ENCODE assay signal across 8 mouse cellular contexts in genomic region chr9:107289211-107290076, GRCm38 (mm10). TPM values are rescaled to one million over a fixed set of nuclear protein-coding genes. Genes with fewer than 3 reads are reported as not detected.
A peak's percentile ranks its signal among the peaks of the same experiment; 100 is the strongest.
DNase-seq lines count a peak whose midpoint lies in the region; ATAC-seq and TF ChIP-seq lines count a peak whose summit lies in the region.

Mapkapk3 (minus strand) TSS chr9:107289877.

- peak within 1 kb of the TSS; percentile 79 for H3K27ac ChIP-seq in intestine, embryonic 15.5 days
- H3K27ac ChIP-seq in limb, embryonic 14.5 days (replicated peaks; ENCODE audit: low read depth, low read length) = no peak within 1 kb of the TSS
- H3K27ac ChIP-seq in midbrain, embryonic 15.5 days = no peak within 1 kb of the TSS

- H3K4me2 ChIP-seq in intestine, embryonic 15.5 days (replicated peaks) = peak within 1 kb of the TSS; percentile 86
- H3K4me2 ChIP-seq in limb, embryonic 14.5 days (replicated peaks; ENCODE audit: low read depth, low read length, severe bottlenecking) = peak within 1 kb of the TSS; percentile 97
- H3K4me2 ChIP-seq in midbrain, embryonic 15.5 days = peak within 1 kb of the TSS; percentile 53

- DNase-seq in ovary, adult 18-20 months (ENCODE audit: low spot score) = peak; percentile 88
- no peak for DNase-seq in ovary, postnatal 10 days (ENCODE audit: low spot score)
- peak; percentile 53 for DNase-seq in embryo, embryonic 11.5 days (ENCODE audit: low read depth, low spot score)
- peak; percentile 67 to 86 for DNase-seq in gastrocnemius, postnatal 4 days (ENCODE audit: low spot score in 2 of 2)
- peak; percentile 88 for DNase-seq in limb, embryonic 14.5 days (ENCODE audit: low spot score)
- DNase-seq in spleen, postnatal 36 days (ENCODE audit: low spot score in 2 of 2) = peak; percentile 92 to 93

- H3K4me1 ChIP-seq in intestine, embryonic 15.5 days (replicated peaks) = peaks cover 12% of the 10 kb centered on the region; the same call in 1 of the 2 replicates
- peaks cover 12% of the 10 kb centered on the region; the same call in 1 of the 2 replicates for H3K4me1 ChIP-seq in limb, embryonic 14.5 days (ENCODE audit: control insufficient read depth, insufficient read depth, low read length)
- H3K4me1 ChIP-seq in midbrain, embryonic 15.5 days = peaks cover 9% of the 10 kb centered on the region

- no peaks in the 10 kb centered on the region; the same call in 1 of the 2 replicates for H3K27me3 ChIP-seq in intestine, embryonic 15.5 days (replicated peaks)
- no peaks in the 10 kb centered on the region for H3K27me3 ChIP-seq in limb, embryonic 14.5 days (ENCODE audit: control insufficient read depth, insufficient read depth, low read length)
- H3K27me3 ChIP-seq in midbrain, embryonic 15.5 days (replicated peaks) = peaks cover 11% of the 10 kb centered on the region

- peak; percentile 90 for ATAC-seq in intestine, embryonic 15.5 days
- ATAC-seq in limb, embryonic 14.5 days (ENCODE audit: low FRiP score, low read depth) = peak; percentile 81
- peak; percentile 40 for ATAC-seq in midbrain, embryonic 15.5 days (replicated peaks)

- TF ChIP-seq POLR2A in limb, embryonic 14.5 days (IDR thresholded peaks at IDR 0.05; ENCODE audit: borderline replicate concordance, extremely low read depth, insufficient read depth, insufficient read length) = no peak

- no peaks in the 10 kb centered on the region for H3K9me3 ChIP-seq in intestine, embryonic 15.5 days
- no peaks in the 10 kb centered on the region for H3K9me3 ChIP-seq in limb, embryonic 14.5 days (ENCODE audit: control insufficient read depth, low read length)
- no peaks in the 10 kb centered on the region for H3K9me3 ChIP-seq in midbrain, embryonic 15.5 days

- H3K9ac ChIP-seq in intestine, embryonic 15.5 days = peak within 1 kb of the TSS; percentile 53
- peak within 1 kb of the TSS; percentile 48 for H3K9ac ChIP-seq in limb, embryonic 14.5 days (ENCODE audit: low read depth, low read length, severe bottlenecking)
- no peak within 1 kb of the TSS for H3K9ac ChIP-seq in midbrain, embryonic 15.5 days

- H3K4me3 ChIP-seq in intestine, embryonic 15.5 days (replicated peaks) = peak within 1 kb of the TSS; percentile 46
- H3K4me3 ChIP-seq in limb, embryonic 14.5 days (replicated peaks; ENCODE audit: low read length) = peak within 1 kb of the TSS; percentile 49
- peak within 1 kb of the TSS; percentile 28 for H3K4me3 ChIP-seq in midbrain, embryonic 15.5 days

- WGBS in intestine, embryonic 15.5 days = 2% methylated on average over 49 of the region's 49 CpGs
- 2% methylated on average over 46 of the region's 49 CpGs for WGBS in limb, embryonic 14.5 days
- WGBS in midbrain, embryonic 15.5 days = 3% methylated on average over 48 of the region's 49 CpGs

- H3K36me3 ChIP-seq in intestine, embryonic 15.5 days = no peaks in the 10 kb centered on the region
- H3K36me3 ChIP-seq in limb, embryonic 14.5 days (ENCODE audit: control insufficient read depth, insufficient read depth, low read length) = no peaks in the 10 kb centered on the region
- no peaks in the 10 kb centered on the region for H3K36me3 ChIP-seq in midbrain, embryonic 15.5 days (replicated peaks)

RNA-seq across cellular contexts. Expression of gene Mapkapk3, which starts in this region (rescaled TPM):
- total RNA-seq in gastrocnemius, postnatal 4 days (2021) = 10 to 100 TPM; 19.7 to 22.8 TPM
- 34.8 and 35.4 TPM in 2 replicates for polyA plus RNA-seq in intestine, embryonic 15.5 days (2015; fragmentation: Nextera tagmentation; extraction: Ambion mirVana)
- 8.3 and 9.7 TPM in 2 replicates for polyA plus RNA-seq in limb, embryonic 14.5 days (2012; rRNA removed)
- 12.7 and 15.2 TPM in 2 replicates for polyA plus RNA-seq in limb, embryonic 14.5 days (2014; fragmentation: Nextera tagmentation; extraction: Ambion mirVana)
- polyA plus RNA-seq in midbrain, embryonic 15.5 days (2015; fragmentation: Nextera tagmentation; extraction: Ambion mirVana) = 2.2 TPM in 2 replicates

Comparison
In these comparisons a context has a peak if more than half of its experiments do, and no peak if none do; other contexts are left out.
1. ATAC-seq: peak in every context shown above with its lines; median percentile 90 in intestine, embryonic 15.5 days; 81 in limb, embryonic 14.5 days; 40 in midbrain, embryonic 15.5 days.